Mouse (Mus musculus) liver, adult 2 months (tissue): ENCODE results near the gene Rps6kb2. TPM values are rescaled to one million over a fixed set of nuclear protein-coding genes. Genes with fewer than 3 reads are reported as not detected.

Experiments used
- DNase-seq: peaks from one replicate; pipeline ENCODE4 v3.0.0-alpha.2; 2011; ENCODE audit warnings: low read depth, low spot score; ENCODE audit errors: extremely low read depth
- H3K27ac ChIP-seq: fragments of 200-500 bp; replicated peaks from 2 replicates; pipeline ENCODE4 v1.5.1; 2012; ENCODE audit warnings: low read depth, mild to moderate bottlenecking, control low read depth, inconsistent platforms, low read length; ENCODE audit not compliant: insufficient read depth
- H3K27me3 ChIP-seq: fragments of 200-500 bp; 2 replicates; pipeline ENCODE4 v1.6.1; 2012; ENCODE audit warnings: mild to moderate bottlenecking, moderate library complexity, low read length, inconsistent platforms; ENCODE audit not compliant: control insufficient read depth, insufficient read depth
- H3K36me3 ChIP-seq: fragments of 200-500 bp; 2 replicates; pipeline ENCODE4 v1.6.1; 2012; ENCODE audit warnings: low read length, inconsistent platforms; ENCODE audit not compliant: control insufficient read depth, insufficient read depth
- H3K4me1 ChIP-seq: fragments of 200-500 bp; 2 replicates; pipeline ENCODE4 v1.6.1; 2011; ENCODE audit warnings: low read length; ENCODE audit not compliant: control insufficient read depth, insufficient read depth
- H3K4me3 ChIP-seq: fragments of 200-500 bp; 2 replicates; pipeline ENCODE4 v1.5.1; 2011; ENCODE audit warnings: low read depth, mild to moderate bottlenecking, control low read depth, low read length, moderate library complexity; ENCODE audit not compliant: insufficient read depth
- H3K79me2 ChIP-seq: fragments of 200-500 bp; 2 replicates; pipeline ENCODE4 v1.6.1; 2012; ENCODE audit warnings: inconsistent platforms, mild to moderate bottlenecking, low read length, moderate library complexity; ENCODE audit not compliant: control insufficient read depth, insufficient read depth
- H3K9ac ChIP-seq: fragments of 200-500 bp; 2 replicates; pipeline ENCODE4 v1.6.1; 2012; ENCODE audit warnings: low read depth, mild to moderate bottlenecking, control low read depth, inconsistent platforms, low read length
- CTCF ChIP-seq: fragments of 200-500 bp; IDR thresholded peaks from 2 replicates; pipeline ENCODE4 v1.5.1; 2011; ENCODE audit warnings: low read depth, low read length, control low read depth
- POLR2A ChIP-seq: fragments of 200-500 bp; IDR thresholded peaks from 2 replicates; pipeline ENCODE4 v1.6.1; 2011; ENCODE audit warnings: low read length, control low read depth; ENCODE audit not compliant: insufficient read depth; ENCODE audit errors: extremely low read depth
- WGBS: fragments of 180-500 bp; shearing (Covaris S2); methylation state at CpG from one replicate; pipeline ENCODE4 v1.1.7; 2018; 5-methylcytosine and 5-hydroxymethylcytosine counted together
- polyA plus RNA-seq: library from polyadenylated mRNA; depleted of rRNA; stranded (reverse); fragments of >200 nt; gene quantifications from 2 replicates; pipeline ENCODE4 v1.2.3, GENCODE M21; 2012; rRNA removed
- total RNA-seq: library from RNA; depleted of rRNA; stranded (reverse); fragments of >200 nt; gene quantifications from 2 replicates; pipeline ENCODE4 v1.2.3, GENCODE M21; 2014; rRNA removed

Rps6kb2 gene
- total RNA-seq: 7.2 and 7.4 TPM in 2 replicates
- polyA plus RNA-seq: 28.3 and 31.6 TPM in 2 replicates

- peak within 1 kb of the TSS; percentile 90 for H3K9ac ChIP-seq
- no peaks in the 10 kb centered on the region; the same call in 1 of the 2 replicates for H3K79me2 ChIP-seq
- H3K27me3 ChIP-seq: no peaks in the 10 kb centered on the region
- peaks cover 11% of the 10 kb centered on the region; the same call in 1 of the 2 replicates for H3K36me3 ChIP-seq
- TF ChIP-seq POLR2A (peak; percentile 51; the same call in 1 of the 2 replicates), CTCF (no peak)
- peaks cover 3% of the 10 kb centered on the region; the same call in 1 of the 2 replicates for H3K4me1 ChIP-seq
- DNase-seq: peak; percentile 91
- WGBS: 7% methylated on average over 42 of the region's 42 CpGs
- no peak within 1 kb of the TSS; the same call in 1 of the 2 replicates for H3K27ac ChIP-seq
- H3K4me3 ChIP-seq: peak within 1 kb of the TSS; percentile 86
Observed at GRCm38 (mm10) chr19:4162646-4163542, at the start of gene Rps6kb2. Gene Rps6kb2, minus strand, starts transcription at chr19:4163354.

DNA sequence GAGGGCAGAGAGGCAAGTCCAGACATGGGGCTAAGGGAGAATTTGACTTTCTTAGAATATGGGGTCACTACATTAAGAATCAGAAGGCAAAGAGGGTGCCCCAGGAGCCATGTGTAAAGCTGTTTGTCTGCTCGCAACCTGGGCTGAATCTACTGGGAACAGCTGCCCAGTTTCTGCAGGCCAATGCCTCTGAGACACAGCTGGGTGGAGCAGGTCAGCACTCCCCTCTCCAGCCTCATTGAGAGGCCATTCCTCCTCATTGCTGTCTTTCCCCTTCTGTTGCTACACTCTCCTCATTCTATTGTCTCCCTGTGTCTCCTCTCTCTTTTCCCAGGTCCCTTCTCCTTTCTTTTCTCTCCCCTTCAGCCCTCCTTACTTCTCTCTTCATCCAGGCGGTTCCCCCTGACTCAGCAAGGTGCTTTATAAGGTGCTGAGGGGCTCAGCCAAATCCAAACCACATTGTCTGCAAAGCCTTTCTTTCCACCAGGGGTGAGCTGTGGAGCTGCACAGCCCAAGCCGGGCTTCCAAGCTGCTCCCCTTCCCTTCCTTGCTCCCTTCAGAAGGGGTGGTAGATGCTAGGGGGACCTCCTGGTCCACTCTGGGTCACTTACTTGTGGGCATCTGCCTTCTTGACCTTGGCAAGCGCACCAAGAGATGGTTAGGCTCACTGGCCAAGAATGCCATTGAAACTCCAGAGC, 48.9 kb upstream of the Rps6kb2 start:
- Histone ChIP-seq H3K4me3 (no peak overlapping the region), H3K9ac (no peak overlapping the region), H3K36me3 (no peaks in the 10 kb centered on the region), H3K27ac (no peak overlapping the region), H3K27me3 (no peaks in the 10 kb centered on the region), H3K4me1 (peaks cover 5% of the 10 kb centered on the region; the same call in 1 of the 2 replicates), H3K79me2 (no peaks in the 10 kb centered on the region)
- TF ChIP-seq POLR2A (no peak), CTCF (no peak)
- DNase-seq: no peak
- WGBS: 88% methylated on average over 4 of the region's 4 CpGs

DNA sequence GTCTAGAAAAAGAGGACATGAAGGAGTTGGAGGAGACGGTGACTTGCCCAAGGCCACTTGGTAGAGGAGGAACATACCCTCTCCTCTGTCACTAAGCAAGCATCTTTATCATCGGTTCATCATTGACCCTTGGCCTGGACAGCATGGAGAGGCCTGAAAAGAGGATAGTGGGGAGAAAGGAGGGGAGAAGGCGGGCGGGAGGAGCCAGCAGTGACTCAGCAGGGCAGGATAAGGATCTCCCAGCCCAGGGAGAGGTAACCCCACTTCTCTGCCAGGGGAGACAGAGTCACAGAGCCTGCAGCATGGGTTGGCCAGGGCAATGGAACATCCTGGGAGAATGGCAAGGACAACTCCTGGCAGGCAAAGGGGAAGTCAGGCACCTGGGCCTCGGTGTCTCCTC, 45.4 kb upstream of the Rps6kb2 start:
- no peak for DNase-seq
- peaks cover under 1% of the 10 kb centered on the region; the same call in 1 of the 2 replicates for H3K4me1 ChIP-seq
- H3K27ac ChIP-seq: no peak overlapping the region
- no peak overlapping the region for H3K9ac ChIP-seq
- H3K27me3 ChIP-seq: no peaks in the 10 kb centered on the region
- TF ChIP-seq CTCF (no peak), POLR2A (no peak)
- H3K36me3 ChIP-seq: no peaks in the 10 kb centered on the region
- H3K4me3 ChIP-seq: no peak overlapping the region
- no peaks in the 10 kb centered on the region for H3K79me2 ChIP-seq
- WGBS: 88% methylated on average over 5 of the region's 5 CpGs

DNA sequence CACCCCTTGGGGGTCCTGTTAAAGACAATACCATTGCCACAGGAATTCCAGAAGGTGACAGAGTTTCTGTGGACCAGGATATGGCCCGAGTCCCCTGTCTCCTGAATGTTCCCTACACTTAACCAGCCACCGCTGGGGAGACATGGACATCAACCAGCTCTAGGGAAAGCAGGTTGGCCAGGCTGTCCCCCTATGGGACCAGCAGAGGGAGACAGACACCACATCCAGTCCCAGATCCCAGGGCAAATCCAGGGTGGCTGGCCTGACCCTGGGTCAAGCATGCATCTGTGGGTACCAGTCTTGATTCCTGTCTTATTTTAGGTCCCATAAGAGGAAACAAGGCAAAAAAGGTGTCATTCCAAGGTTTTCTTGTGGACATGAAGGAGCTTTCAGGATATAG, 43.8 kb upstream of the Rps6kb2 start:
- H3K27me3 ChIP-seq: no peaks in the 10 kb centered on the region
- no peaks in the 10 kb centered on the region for H3K79me2 ChIP-seq
- TF ChIP-seq CTCF (peak; percentile 100), POLR2A (no peak)
- 0 out of 2 replicates have a peak, but pooled peaks cover 3% of the 10 kb centered on the region for H3K4me1 ChIP-seq
- H3K9ac ChIP-seq: no peak overlapping the region
- WGBS: 3% methylated on average over 2 of the region's 2 CpGs
- DNase-seq: peak; percentile 60
- H3K27ac ChIP-seq: no peak overlapping the region
- H3K36me3 ChIP-seq: no peaks in the 10 kb centered on the region
- no peak overlapping the region for H3K4me3 ChIP-seq

DNA sequence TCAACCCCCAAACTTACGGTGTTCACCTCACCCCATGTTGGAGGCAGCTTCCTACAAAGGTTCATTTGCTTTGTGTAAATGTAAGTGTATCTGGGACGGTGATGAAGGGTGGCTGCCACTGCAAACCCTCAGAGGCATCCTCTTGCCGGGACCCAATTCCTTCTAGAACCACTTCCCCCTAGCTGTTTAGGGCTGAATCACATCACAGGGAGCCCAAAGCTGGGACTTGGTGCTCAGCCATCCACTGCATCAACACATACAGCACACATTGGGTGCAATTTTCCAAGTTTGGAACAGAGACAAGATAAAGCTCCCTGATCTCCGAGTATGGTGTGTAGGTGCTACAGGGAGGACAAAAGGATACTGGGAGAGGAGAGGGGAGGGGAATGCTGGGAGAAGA, 41.7 kb upstream of the Rps6kb2 start:
- Histone ChIP-seq H3K4me1 (peaks cover 10% of the 10 kb centered on the region), H3K36me3 (no peaks in the 10 kb centered on the region), H3K4me3 (no peak overlapping the region), H3K27ac (no peak overlapping the region), H3K27me3 (no peaks in the 10 kb centered on the region), H3K9ac (no peak overlapping the region), H3K79me2 (no peaks in the 10 kb centered on the region)
- no peak for DNase-seq
- TF ChIP-seq CTCF: no peak
- TF ChIP-seq POLR2A: no peak
- 75% methylated on average over 4 of the region's 4 CpGs for WGBS
